Mouse (Mus musculus): ENCODE measurements around the gene Six1. TPM values are rescaled to one million over a fixed set of nuclear protein-coding genes. Genes with fewer than 3 reads are reported as not detected.
"Not testable (repeated sequence)": the region's sequence is repeated elsewhere in the genome, so short reads cannot be mapped to it uniquely, and the experiment has no call there.

The Six1 gene
- polyA plus RNA-seq (2012; rRNA removed) = 1.1 and 1.8 TPM in 2 replicates

DNA sequence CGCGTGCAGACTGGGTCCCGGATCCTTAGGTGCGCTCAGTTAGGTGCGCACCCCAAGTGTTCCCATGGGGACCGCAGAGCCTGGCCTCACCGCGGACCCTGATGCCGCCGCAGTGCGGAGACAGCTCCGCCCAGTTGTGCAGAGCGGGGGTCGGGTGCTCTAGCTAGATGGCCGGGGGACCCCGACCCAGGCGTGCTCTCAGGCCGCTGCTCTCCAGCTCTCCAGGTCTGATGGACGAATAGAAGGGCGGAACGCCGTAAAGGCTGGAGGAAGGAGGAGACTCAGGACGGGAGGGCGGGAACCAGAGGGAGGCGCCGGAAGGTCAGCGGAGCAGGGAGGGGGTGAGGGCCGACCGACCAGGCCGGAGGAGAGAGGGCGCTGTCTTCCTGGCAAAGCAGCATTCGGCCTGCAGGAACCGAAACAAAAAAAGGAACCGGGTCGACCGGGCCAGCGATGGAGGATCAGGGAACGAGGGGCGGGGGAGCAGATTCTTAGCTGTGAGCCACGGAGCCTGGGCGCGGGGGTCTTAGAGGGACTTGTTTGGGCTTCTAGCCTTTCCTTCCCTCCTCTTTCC, at the start of gene Six1:
Six1 (minus strand) TSS at position 220 of the 574 bp plus-strand sequence.
- peak; percentile 72 for DNase-seq (ENCODE audit: low spot score)

DNA sequence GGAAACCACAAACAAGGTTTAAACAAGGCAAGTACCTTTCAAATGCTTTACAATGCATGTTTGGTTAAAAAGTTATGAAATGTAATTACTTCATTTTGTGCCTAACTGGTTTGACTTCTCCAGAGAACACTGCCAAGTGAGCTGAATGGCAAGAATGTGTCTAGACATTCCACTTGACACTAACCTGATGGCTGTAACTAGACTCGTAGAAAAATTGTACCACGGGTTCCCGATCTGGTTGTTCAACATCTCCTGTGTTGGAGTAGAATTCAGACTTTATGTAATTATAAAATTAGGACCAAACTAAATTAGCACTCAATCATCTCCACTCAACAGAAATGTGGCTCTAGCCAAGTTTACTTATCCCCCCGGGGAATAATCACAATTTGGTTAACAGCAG, 44.9 kb upstream of the Six1 start:
- no peak for DNase-seq (ENCODE audit: low spot score)

DNA sequence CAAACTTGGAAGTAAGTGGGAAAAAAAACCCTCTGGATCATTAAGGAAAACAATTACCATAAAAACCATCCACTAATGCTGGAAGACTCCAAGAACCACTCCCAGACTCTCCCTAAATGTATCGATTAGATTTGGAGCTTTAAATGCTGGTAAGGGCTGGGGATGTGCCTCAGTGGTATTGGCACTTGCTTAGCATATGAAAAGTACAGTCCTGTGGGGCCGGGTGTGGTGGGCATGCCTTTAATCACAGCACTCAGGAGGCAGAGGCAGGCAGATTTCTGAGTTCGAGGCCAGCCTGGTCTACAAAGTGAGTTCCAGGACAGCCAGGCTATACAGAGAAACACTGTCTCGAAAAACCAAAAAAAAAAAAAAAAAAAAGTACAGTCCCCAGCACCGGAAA, 42.5 kb upstream of the Six1 start:
- not testable (repeated sequence) for DNase-seq (ENCODE audit: low spot score)

DNA sequence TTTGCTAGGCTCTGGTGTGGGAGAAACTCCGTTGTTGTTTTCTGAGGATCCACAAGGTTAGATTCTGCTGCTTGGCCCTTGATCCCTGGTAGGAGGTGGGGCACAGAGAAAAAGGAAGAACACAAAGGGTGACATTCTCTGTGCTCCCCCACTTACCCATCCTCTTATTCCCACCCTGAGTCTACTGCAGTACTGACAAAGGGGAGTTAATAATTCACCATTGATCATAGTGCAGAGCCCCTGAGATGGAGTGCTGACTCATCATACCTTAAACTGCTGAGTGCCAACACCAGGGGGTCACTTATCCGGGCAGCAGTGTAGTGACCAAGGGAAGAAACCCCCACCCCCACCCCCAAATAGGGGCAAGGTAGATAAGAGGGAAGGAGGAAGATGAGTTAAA, 40.9 kb upstream of the Six1 start:
- no peak for DNase-seq (ENCODE audit: low spot score)

DNA sequence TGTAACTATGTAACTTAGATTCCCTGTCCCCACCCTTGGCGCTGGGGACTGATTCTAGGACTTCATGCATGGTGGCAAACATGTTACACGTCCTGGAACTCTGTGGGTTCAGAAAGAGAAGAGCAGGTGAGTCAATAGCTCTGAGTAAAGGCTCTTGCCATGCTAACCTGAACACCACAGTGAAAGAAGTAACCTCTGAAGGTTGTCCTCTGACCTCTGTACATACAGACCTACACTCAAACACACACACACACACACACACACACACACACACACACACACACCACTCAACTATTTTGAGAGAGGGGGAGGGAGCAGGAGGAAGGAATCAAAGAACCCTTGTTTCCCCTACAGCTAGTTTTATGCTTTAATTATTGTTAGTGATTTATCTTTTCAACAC, 40.5 kb upstream of the Six1 start:
- DNase-seq (ENCODE audit: low spot score) = no peak

DNA sequence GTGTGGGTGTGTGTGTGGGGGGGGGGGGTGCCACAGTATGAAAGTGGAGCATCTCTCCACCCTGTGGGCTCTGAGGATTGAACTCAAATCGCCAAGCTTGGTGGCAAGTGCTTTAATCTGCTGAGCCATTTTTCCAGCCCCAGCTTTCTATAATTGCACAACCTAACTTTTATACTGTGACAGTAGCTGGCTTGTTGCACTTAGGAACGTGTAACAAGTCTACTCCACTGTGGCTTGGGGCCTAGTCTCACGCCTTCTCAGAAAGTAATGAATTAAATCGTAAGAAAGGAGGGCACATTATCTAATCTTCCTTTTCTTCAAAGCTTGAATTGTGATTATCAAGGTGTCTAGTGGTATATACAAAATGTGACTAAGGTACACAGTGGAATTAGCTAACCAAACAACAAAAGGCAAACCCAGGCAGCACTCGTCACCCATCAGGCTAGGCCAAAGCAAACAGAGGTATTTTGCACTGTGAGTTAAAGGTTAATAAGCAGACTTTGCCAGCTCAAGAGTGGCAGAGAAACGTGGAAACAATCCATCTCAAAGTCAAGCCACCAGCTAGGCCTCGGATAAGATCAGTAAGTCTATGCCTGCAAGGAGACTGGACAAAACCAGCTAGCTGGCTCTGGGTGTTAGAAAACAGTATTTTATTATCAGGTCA, 37.1 kb upstream of the Six1 start:
- DNase-seq (ENCODE audit: low spot score) = no peak

DNA sequence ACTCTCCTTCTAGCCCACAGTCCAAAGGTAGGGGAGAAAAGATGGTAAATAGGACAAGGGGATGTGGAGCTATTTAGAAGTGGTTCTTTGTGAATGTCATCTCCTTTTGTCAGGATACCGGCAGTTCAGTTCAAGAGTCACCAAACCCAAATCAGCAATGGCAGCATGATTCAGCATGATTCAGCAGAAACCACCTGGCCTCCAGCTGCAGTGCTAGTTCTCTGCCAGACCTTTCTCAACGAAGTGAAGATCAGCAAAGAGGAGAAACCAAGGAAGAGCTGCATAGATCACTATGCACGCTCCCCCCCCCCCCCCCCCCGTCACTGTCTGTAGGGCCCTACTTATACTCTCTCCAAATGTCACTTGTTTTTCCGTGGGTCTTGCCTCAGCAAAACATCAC, 35.2 kb upstream of the Six1 start:
- no peak for DNase-seq (ENCODE audit: low spot score)

DNA sequence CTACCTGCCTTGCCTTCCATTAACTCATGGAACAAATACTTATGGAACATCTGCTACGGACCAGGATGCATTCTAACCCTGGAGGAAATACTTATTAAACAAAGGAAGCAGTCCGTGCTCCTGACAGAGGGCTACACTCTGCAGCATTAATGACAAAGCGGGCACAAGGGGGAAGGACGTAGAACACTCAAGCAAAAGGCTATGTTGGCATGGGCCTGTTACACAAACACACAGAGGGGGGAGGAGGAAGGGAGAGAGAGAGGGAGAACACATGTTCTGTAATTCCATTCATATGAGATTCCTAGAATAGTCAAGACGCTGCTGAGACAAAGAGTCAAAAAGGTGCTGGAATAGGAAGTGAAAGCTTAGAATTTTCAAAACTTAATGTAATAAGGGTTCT, 34.8 kb upstream of the Six1 start:
- no peak for DNase-seq (ENCODE audit: low spot score)

DNA sequence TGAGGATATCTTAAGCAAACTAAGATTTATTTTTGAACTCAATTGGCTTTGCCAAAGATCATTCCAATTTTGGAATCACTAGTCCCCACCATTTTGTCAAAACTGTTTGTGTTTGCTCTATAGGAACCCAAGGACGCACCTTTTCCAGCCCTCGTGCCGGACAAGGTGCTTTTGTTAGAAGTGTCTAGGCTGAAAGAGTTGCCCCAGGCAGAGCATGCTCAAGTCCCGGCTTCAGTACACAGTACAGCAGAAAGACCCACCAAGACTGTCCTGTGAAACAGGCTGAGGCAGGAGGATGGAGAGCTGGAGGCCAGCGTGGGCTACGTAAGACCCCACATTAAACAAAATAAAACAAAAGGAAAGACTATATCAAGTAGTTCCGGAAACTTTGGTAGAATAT, 33.4 kb upstream of the Six1 start:
- DNase-seq (ENCODE audit: low spot score) = no peak

DNA sequence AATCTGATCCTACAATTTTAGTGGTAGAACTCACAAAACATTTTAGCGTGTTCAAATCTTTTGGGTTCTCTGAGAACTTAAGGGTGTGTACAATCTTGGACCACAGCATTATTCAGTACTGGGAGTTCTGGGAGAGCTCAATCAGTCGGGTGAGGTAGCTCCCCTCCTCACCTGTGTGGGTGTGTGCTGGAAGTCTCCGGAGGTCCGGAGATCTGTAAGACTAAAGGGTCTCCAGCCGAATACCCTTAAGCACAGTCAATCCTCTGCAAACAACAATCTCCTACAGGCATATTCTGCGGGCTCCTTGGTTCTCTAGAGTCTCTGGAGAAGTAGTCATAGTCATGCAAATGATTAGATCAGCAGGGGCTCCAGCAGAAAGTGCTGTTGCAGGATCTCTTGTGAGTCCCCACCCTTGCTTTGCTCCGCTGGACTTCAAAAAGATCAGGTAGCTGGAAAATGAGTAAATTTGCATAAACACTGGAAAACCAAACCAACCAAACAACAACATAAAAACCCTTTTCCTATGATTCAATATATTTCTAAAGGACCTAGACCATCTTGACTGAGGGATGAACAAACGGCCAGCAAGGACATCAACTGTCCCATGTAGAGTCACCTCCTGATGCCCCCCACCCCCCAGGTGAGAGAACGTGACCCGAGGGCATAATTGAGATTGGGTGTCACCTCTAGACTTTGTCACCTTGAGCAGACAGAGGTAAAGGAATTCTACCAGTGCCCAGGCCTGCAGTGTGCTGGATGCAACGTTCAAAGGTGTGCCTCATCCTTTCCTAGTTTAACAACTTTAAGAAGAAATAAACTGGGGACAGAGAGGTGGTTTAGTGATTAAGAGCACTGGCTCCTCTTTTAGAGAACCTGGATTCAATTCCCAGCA, 32.3 kb upstream of the Six1 start:
- DNase-seq (ENCODE audit: low spot score) = no peak

DNA sequence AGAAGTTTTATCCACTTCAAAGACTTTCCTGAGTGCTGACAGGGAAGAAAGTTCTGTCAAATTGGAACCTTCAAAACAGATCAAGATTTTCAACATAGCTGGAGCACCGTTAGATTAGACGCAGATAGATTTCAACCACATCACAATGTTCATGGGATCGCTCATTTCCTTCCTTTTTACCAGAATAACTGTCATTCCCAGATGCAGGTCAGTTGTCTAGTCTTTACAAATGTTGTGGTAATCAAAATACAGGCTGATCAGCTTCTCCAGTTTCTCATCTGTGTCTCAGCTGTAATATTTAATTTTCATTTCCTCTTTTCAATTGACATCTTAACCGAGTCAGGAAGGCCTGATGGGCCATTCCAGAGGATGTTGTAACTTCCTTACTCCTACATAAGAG, 30.1 kb upstream of the Six1 start:
- DNase-seq (ENCODE audit: low spot score) = no peak

DNA sequence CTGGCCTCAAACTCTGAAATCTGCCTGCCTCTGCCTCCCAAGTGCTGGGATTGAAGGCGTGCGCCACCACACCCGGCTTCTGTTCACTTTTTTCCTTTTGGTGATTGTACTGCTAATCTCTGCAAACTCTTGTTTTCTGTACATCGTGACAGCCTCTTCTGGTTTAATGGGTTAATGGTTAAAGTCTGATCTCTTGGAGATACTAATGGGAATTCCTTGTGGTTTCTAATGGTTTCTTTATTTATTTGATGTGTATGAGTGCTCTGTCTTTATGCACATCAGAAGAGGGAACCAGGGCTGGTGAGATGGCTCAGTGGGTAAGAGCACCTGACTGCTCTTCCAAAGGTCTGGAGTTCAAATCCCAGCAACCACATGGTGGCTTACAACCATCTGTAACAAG, 28.1 kb upstream of the Six1 start:
- not testable (repeated sequence) for DNase-seq (ENCODE audit: low spot score)

DNA sequence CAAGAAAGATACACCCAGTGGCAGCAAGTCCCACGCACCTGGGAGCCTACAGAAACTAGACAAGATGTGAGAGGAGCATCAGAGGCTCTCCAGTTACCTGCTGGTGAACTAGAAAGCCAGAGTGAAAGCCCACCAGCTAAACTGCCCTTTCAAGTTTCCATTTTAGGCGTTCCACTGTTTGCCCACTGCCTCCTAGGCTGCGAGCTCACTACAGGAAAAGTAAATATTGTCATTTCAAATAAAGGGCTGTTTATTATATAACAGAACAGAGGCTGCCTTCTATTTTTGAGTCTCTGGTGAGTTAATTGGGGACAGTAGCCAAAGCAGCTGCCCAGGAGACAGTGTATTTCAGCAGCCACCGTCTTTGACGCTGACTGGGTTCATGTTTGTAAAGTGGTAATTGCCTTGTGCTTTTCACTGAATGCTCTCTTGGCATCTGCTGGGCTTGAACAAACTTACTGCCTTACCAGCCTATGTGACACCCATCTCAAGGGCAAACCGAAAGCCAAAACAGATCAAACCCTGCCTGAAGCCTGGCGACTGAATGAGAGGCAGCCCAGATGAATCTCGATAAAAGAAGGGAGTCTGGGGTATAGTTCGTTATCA, 7.2 kb upstream of the Six1 start:
- DNase-seq (ENCODE audit: low spot score) = no peak

DNA sequence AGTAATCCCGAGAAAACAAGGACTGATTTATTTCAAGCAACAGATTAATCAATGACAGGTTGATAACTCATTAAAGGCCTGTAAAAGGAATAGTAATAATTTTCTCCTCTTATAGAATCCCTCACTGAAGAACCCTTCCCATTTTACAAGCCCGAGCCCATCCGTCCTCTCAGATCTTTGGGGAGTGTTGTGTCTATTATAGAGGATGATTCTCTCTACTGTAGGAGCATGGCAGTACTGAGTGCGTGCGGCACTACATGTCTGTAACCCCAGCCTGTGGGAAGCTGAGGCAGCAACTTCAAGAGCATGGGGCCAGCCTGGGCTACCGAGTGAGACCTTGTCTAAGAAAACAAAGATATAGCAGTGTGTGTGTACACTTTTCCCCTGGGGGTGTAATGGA, 3.8 kb upstream of the Six1 start:
- DNase-seq (ENCODE audit: low spot score) = no peak

DNA sequence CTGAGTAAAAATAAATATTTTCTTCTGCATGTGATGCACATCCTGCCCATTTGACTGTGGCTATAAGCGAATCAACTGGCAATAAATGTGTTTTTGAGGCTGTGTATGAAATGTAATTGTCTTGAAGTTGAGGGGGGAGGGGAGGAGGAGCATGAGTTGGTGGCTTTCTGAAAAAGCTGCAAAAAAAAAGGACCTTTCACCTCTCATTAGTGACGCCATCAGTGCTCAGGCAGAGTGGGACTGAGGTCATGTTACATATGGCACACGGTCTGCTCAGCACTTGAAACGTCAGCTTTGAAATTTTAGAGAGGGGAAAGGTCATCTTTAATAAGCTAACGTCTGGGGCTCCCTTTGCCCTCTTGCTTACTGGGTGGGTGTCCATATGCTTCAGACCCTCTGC, 1.8 kb upstream of the Six1 start:
- no peak for DNase-seq (ENCODE audit: low spot score)

DNA sequence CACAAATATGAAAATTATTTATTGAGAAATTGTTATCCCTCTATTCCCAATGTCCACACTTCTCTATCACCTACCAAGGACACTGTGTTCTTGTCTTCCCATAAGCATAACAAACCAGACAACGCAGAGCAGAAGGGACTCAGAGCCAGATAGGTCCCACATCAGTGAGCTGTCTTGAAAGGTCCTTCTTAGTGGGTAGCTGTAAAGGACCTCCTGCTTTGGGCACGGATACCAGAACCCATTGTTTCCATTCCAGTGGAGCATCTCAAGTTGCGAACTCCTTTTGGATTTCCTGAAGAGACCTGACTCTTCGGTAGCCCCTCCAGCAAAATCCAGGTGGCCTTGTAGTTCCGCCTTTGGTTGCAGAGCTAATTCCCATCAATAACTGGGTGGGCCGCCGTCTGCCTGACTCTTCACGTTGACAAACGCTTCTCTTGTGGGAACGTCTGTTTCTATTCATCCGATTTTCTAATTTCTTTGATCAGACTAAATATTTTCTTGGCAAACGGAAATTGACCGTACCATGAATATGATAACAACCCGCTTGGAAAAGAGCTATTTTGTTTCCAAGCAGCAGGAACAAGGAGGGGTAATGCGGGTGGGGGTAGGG, 994 bp upstream of the Six1 start:
- no peak for DNase-seq (ENCODE audit: low spot score)

DNA sequence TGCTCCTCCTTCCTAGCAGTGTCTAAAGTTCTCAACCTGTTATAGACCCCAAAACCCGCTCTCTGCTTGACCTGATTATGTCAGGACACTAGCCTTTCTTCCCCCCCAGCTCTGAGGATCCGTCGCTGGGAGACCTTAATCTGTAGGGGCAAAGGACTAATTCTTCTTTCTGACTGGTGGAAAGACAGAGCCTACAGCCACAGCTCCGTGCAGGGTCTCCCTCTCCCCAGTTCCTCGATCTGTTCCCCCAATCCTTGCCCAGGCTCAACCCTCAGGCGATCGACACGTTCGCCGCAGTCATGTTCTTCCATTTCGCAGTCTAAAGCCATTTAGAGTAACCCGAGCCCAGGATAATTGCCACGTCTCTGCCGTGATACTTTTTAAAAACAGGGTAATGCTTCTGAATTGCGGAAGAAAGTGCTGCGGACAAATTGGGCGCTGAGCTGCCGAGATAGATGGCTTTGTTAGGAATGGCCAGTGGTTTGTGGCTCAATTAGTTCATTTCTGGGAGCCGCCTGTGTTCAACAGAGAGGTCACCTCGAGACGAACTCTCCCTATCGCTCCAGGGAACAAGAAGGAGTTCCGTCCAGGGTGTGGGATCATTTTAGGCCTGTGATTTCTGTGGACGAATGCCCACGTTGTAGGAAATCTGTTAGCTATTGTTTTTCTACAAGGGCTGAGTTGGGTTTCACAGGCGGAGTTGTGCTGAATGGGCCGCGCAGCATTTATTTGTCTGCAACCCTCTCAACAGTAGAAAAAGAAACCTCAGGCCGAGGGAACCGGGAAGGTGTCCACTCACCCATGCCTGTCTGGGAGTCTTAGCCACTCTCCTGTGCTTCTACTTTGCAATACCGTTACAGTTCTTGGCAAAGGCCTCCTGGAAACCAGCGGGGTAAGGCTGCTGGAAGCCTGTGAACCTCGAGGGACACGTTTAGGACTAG, 766 bp downstream of the Six1 start:
- DNase-seq (ENCODE audit: low spot score) = no peak

DNA sequence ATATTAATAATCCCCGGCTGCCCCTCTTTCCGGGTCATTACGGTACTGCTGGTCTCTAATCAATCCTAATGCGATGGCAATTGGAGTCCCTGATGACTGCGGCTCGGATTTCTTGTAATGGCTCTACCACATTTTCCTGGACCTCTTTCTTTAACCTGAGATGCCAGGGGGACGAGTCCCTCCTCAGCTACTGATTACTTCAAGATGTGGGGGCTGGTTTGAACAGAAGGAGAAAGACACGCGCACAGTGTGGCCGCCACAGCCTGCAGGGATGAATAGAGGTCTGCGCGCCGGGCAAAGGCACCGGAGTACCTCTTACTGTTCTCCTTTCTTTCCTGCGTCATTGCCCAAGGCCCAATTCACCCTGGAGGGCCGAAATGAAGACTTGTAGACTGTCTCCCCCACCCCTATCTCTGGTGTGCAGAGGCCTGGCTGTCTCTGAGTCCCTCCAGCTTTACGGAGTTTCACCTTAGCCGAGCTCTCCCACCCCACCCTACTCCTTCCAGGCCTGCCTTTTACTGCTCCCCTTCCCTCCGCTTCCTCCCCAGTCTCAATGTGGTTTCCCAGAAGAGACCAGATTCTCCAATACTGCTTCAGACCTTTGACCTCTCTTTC, 1.5 kb downstream of the Six1 start:
- DNase-seq (ENCODE audit: low spot score) = no peak

DNA sequence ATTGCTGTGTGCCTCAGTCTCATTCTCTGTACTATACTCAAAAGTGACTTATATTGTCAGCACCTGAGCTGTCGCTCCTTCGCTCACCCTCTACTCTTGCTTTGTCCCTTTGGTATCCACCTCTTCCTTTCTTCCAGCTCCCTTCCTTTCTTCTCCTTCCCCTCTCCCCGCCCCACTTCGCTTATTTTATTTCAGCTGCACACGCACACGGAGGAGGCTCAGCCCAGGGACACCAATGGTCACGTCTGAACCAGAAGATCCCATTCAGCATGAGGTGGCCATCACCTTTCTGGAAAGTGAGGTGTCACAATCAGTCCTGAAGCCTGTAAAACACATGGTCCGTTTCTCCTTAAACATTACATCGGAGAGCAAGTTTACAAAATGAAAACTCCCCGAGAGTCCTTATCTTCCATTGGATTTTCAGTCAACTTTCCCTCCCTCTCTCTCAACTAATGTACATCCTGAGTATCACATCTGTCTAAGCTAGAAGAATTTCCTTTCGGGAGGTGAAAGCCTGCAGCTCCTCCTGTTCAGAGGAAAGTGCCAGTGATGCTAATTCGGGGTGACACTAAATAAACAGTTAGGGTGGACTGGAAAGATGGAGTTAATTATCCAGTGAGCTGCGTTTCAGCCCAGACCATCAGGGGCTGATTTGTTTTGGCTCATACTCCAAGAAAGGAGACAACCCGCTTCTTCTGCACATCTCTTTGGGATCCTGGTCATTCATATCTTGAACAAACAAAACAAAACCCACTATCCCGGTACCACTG, 2.7 kb downstream of the Six1 start:
- no peak for DNase-seq (ENCODE audit: low spot score)

DNA sequence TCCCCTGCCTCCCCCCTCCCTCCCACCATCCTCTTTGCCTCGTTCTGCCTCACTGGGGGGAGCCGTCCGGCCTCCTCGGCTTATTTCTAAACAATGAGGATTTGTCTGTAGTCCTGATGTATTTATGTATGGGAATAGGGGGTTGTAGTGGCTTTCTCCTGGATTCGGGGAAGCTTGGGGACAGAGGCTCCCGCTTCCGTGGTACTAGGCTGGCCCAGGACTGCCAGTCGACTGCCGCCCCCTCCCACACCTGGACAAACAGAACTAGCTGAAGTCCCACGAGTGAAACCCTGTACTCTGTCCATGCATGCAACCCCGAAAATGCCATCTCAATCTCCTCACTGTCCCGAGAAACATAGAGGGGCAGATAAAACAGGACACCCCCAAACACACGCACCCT, 3.4 kb downstream of the Six1 start:
- DNase-seq (ENCODE audit: low spot score) = no peak

All from urinary bladder, adult 2 months (tissue).